In the genomic region with DNA sequence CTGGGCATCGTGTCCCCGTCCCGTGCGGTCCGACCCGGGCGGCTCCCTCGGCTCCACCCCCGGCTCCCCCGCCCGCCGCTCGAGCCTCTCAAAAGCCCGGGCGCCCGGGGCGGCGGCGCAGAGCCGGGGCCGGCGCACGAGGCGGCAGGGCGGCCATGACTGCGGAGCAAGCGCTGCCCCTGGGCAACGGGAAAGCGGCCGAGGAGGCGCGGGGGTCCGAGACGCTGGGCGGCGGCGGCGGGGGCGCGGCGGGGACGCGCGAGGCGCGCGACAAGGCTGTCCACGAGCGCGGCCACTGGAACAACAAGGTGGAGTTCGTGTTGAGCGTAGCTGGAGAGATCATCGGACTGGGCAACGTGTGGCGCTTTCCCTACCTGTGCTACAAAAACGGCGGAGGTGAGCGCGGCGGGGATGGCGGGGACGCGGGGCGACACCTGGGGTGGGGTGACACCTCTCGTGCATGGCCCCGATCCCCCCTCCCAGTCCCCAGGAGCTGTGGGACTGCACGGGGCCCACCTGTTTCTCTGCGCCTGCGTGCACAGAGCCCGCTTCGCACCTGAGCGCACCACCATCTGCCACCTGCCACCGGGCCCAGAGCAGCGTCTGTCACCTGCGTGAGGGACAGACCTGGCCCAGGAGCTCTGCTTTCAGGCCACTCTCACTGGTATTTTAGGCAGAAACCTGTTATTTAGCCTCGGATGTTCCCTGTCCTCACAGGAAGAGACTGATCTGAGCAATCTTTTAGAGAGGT, we compare ENCODE assay signal across 8 mouse cellular contexts. TPM values are rescaled to one million over a fixed set of nuclear protein-coding genes. Genes with fewer than 3 reads are reported as not detected.
DNase-seq lines count a peak whose midpoint lies in the region; ATAC-seq lines count a peak whose summit lies in the region.

A gene (plus strand): TSS at position 120 of the 751 bp plus-strand sequence.

- no peaks in the 10 kb centered on the region for H3K9me3 ChIP-seq in heart, embryonic 15.5 days (replicated peaks)
- H3K9me3 ChIP-seq in embryonic facial prominence, embryonic 11.5 days (replicated peaks; ENCODE audit: control insufficient read depth, low read length): no peaks in the 10 kb centered on the region

- intact Hi-C loops in heart, postnatal 25 days (cut with DNase I): no loop called here

- 4% methylated on average over 76 of the region's 76 CpGs for WGBS in heart, embryonic 15.5 days
- 5% methylated on average over 58 of the region's 76 CpGs for WGBS in embryonic facial prominence, embryonic 11.5 days

- peak within 1 kb of the TSS; percentile 68 for H3K4me2 ChIP-seq in heart, embryonic 15.5 days
- peak within 1 kb of the TSS; percentile 92 for H3K4me2 ChIP-seq in embryonic facial prominence, embryonic 11.5 days (ENCODE audit: low read depth, low read length)

- peaks cover 6% of the 10 kb centered on the region for H3K4me1 ChIP-seq in heart, embryonic 15.5 days (replicated peaks)
- peaks cover 3% of the 10 kb centered on the region; the same call in 1 of the 2 replicates for H3K4me1 ChIP-seq in embryonic facial prominence, embryonic 11.5 days (ENCODE audit: control insufficient read depth, insufficient read depth, low read length)

- no peak within 1 kb of the TSS for H3K27ac ChIP-seq in heart, embryonic 15.5 days
- no peak within 1 kb of the TSS for H3K27ac ChIP-seq in embryonic facial prominence, embryonic 11.5 days (replicated peaks; ENCODE audit: low read depth, low read length)

- no peak within 1 kb of the TSS for H3K9ac ChIP-seq in heart, embryonic 15.5 days
- H3K9ac ChIP-seq in embryonic facial prominence, embryonic 11.5 days (replicated peaks; ENCODE audit: low read length): peak within 1 kb of the TSS; percentile 51

- no peak for DNase-seq in heart, postnatal 25 days (ENCODE audit: low spot score)
- peak; percentile 61 for DNase-seq in Muller cell, postnatal 12 days (ENCODE audit: inconsistent ontology term)
- DNase-seq in embryonic facial prominence, embryonic 11.5 days (ENCODE audit: low spot score): peak; percentile 41
- DNase-seq in layer of hippocampus, postnatal 10 days (ENCODE audit: low spot score in 2 of 2): peak; percentile 49 to 70
- DNase-seq in neural tube, embryonic 10.5 days (ENCODE audit: extremely low spot score, low spot score): peak; percentile 45
- no peak for DNase-seq in spleen, adult 12 weeks (ENCODE audit: low spot score)
- DNase-seq in kidney, postnatal 25 days: no peak

- H3K27me3 ChIP-seq in heart, embryonic 15.5 days: peaks cover 76% of the 10 kb centered on the region
- H3K27me3 ChIP-seq in embryonic facial prominence, embryonic 11.5 days (ENCODE audit: control insufficient read depth, insufficient read depth, low read length): peaks cover 24% of the 10 kb centered on the region

- no peaks in the 10 kb centered on the region for H3K36me3 ChIP-seq in heart, embryonic 15.5 days
- H3K36me3 ChIP-seq in embryonic facial prominence, embryonic 11.5 days (replicated peaks; ENCODE audit: control insufficient read depth, insufficient read depth, low read depth, low read length): no peaks in the 10 kb centered on the region

- no peak; the same call in 1 of the 2 replicates for ATAC-seq in heart, embryonic 15.5 days (replicated peaks; ENCODE audit: insufficient number of reproducible peaks, insufficient read depth, low FRiP score, low read depth)
- no peak for ATAC-seq in embryonic facial prominence, embryonic 11.5 days (replicated peaks; ENCODE audit: insufficient number of reproducible peaks, low FRiP score, low TSS enrichment, low read depth)

- H3K4me3 ChIP-seq in heart, embryonic 15.5 days: peak within 1 kb of the TSS; percentile 41
- peak within 1 kb of the TSS; percentile 44 for H3K4me3 ChIP-seq in embryonic facial prominence, embryonic 11.5 days (ENCODE audit: low read depth, low read length)

RNA-seq across cellular contexts. Expression of the gene that starts here (rescaled TPM):
- 0.05 and 0.09 TPM in 2 replicates for polyA plus RNA-seq in heart, embryonic 15.5 days (2015; fragmentation: Nextera tagmentation; extraction: Ambion mirVana)
- total RNA-seq in heart, postnatal 25 days (2021): not detected
- 0.14 and 0.22 TPM in 2 replicates for polyA plus RNA-seq in embryonic facial prominence, embryonic 11.5 days (2014; fragmentation: Nextera tagmentation; extraction: Ambion mirVana)
- total RNA-seq in layer of hippocampus, postnatal 10 days (2021): 100 to 1,000 TPM; 154 to 167 TPM

Comparison
In these comparisons a context has a peak if more than half of its experiments do, and no peak if none do; other contexts are left out.
1. RNA of the gene that starts here (total RNA-seq): 154 to 167 TPM in layer of hippocampus, postnatal 10 days; not detected in heart, postnatal 25 days; every median in the first group is over 100 times any median in the second.
2. Peak in DNase-seq, H3K4me3 ChIP-seq, H3K9ac ChIP-seq and H3K4me2 ChIP-seq in embryonic facial prominence, embryonic 11.5 days; RNA of the gene not detected or under 1 TPM.
3. DNase-seq: peak in Muller cell, postnatal 12 days (single experiment), layer of hippocampus, postnatal 10 days (2 of 2) and neural tube, embryonic 10.5 days (single experiment); none in heart, postnatal 25 days (single experiment), spleen, adult 12 weeks (single experiment) and kidney, postnatal 25 days (0 of 2).